Mouse (Mus musculus) gastrocnemius, postnatal 36 days (tissue): Measurements from ENCODE around the gene Epop. TPM values are rescaled to one million over a fixed set of nuclear protein-coding genes. Genes with fewer than 3 reads are reported as not detected.
A peak's percentile ranks its signal among the peaks of the same experiment; 100 is the strongest.

ENCODE experiments used
- DNase-seq, 2 experiments: peaks; one replicate each; pipeline ENCODE4 v3.0.0; 2022
- intact Hi-C: fragments of 180-260 bp; cut with DNase I; formaldehyde crosslinking; loops from one replicate; pipeline ENCODE4 v1.15.1; 2025
- long read RNA-seq, 2 experiments: library from polyadenylated mRNA; stranded (forward); transcript quantifications; one replicate each; pipeline ENCODE4 v2.0.0; 2021
- total RNA-seq, 2 experiments: library from RNA; stranded (reverse); gene quantifications; 2 replicates each; pipeline ENCODE4 v1.2.3; 2021

Gene Epop
- total RNA-seq: 1 to 10 TPM in 1 of 2 experiments, under 1 TPM in 1; 0.91 to 1.2 TPM
- long read RNA-seq, experiment 1: 0 reads
- long read RNA-seq, experiment 2, transcript Epop-201 (1 exons, 2,314 nt): major isoform, 7 of 7 reads
- long read RNA-seq, experiment 2, partial matches to known transcripts: 0 of 7 reads
- long read RNA-seq, experiment 2, other reads (novel, unspliced or antisense): 0 of 7 reads

GRCm38 (mm10) chr11:97629576-97629975 is at the start of gene Epop:
Epop (minus strand) TSS chr11:97629702.
- intact Hi-C loops: no loop called here
- DNase-seq: peak; percentile 71 to 81

DNA sequence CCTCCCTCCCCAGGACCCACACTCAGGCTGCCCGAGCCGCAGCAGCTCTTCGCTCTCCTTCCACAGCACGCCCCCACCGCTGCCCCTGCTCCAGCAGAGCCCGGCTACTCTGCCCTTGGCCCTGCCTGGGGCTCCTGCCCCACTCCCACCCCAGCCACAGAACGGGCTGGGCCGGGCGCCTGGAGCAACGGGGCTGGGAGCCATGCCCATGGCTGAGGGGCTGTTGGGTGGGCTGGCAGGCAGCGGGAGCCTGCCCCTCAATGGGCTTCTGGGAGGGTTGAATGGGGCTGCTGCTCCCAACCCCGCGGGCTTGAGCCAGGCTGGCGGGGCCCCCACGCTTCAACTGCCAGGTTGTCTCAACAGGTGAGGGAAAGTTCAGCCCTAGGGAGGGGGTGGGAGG is 48.8 kb upstream of the Epop start:
- DNase-seq: no peak
- intact Hi-C loops: no loop called here

DNA sequence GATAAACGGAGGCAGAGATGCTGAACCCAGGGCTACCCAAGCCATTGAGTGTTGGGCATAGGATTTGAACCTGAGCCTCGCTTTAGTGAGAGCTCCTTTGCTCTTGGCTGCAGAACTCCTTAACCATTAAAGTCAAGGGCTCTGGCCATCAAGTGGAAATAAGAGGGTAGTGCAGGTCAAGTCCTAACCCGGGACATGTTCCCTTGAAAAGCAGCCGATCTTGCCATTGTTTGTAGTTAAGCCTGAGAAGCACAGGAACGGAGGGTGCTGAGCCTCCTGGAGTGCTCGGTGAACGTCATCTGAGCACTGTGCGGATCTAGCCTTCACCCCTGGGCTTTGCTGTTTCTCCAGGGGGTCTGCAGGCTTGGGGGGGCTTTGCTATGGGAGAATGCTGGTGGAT is 48.3 kb upstream of the Epop start:
- intact Hi-C loops: no loop called here
- DNase-seq: no peak

DNA sequence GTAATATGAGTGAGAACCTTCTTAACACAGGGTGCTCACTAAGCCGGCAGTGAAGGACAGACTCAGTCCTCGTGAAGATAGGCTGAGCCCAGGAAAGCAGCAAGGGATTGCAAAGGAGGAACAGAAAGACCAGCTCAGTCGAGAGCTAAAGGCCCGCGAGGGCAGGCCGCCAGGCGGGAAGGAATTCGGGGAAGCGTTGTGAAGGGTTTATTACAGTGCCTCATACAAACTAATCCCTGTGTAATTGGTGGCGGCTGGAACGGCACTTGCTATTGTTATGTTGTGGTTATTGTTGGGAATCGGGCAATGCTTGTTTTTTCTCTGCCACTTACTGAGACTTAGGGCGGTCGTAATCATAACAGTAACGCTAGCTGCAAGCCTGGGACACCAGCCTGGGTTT is 47.9 kb upstream of the Epop start:
- DNase-seq: no peak

DNA sequence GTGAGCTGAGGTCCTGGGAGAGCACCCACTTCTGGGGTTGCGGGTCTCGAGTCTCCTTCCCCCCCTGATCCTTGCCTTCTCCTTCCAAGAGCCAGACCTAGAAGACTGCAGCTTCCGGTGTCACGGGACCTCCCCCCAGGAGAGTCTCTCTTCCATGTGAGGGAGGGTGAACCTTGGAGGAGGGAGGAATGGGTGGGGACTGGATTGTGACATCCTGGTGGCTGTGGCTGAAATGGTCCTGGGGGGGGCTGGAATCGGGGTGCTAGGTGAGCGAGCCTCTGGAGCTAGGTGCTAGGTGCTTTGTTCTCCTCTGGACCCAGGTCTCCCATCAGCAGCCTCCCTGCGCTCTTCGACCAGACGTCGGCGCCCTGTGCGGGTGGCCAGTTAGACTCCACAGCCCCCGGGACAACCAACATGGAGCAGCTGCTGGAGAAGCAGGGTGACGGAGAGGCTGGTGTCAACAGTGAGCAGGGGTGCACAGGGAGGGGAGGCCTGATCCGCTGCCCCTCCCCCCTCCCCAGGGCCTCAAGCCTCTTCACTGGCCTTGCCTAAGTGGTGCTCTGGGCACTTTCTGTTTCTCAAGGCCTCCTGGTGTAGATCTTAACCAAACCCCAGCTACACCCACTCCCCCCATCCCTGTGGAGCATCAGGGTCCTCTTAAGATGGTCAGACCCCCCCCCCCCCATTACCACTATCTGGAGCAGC is 46.7 kb upstream of the Epop start:
- intact Hi-C loops: no loop called here
- DNase-seq: no peak

More for the DNA sequence above, 47.9 kb upstream of the Epop start:
- intact Hi-C loops: no loop called here

- intact Hi-C loops: no loop called here
- no peak for DNase-seq
Measured at GRCm38 (mm10) chr11:97673148-97673547, 43.6 kb upstream of the Epop start.

GRCm38 (mm10) chr11:97671177-97671527 is 41.6 kb upstream of the Epop start:
- intact Hi-C loops: no loop called here
- no peak for DNase-seq

DNA sequence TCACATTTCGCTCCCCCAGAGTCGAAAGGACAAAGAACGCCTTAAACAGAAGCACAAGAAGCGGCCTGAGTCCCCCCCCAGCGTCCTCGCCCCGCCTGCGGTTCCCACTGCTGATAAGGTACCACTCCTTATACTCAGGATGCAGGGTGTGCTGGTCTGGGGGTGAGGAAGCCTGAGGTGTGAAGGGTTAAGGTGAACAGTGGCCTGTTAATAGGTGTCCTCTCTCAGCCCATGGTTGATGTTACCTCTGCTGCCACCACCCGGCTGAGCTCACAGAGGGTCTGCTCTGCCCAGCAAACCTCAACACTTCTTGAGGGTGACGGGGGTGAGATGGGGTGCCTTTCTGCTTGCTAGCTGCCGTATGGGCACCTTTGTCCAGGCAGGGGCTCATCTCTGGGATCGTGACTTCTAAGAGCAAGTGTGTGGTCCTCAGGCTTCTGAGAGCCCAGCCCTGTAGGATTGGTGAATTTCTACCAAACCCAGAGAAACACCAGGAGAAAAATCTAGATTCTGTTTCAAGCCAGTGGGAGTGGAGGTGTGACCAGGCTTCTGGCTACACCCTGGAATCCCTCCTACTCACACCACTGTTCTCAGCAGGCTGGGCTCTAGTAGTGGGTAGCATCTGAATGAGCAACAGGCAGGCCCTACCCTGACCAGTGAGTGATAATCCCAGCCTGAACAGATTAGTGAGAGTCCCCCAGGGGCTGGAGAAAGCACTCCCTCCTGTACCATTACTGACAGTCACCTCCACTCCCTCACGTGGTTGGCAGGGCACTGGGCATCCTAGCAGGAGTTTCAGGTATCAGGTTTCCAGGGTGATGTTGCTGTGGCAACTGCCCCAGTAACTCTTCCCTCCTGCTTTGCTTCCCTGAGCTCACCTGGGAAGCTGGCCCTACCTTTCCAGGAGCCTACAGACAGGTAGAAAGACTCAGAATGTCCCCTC is 41.0 kb upstream of the Epop start:
- intact Hi-C loops: no loop called here
- DNase-seq: no peak

GRCm38 (mm10) chr11:97669829-97670228 is 40.3 kb upstream of the Epop start:
- intact Hi-C loops: no loop called here
- peak in 1 of 2 experiments; percentile 54 for DNase-seq

DNA sequence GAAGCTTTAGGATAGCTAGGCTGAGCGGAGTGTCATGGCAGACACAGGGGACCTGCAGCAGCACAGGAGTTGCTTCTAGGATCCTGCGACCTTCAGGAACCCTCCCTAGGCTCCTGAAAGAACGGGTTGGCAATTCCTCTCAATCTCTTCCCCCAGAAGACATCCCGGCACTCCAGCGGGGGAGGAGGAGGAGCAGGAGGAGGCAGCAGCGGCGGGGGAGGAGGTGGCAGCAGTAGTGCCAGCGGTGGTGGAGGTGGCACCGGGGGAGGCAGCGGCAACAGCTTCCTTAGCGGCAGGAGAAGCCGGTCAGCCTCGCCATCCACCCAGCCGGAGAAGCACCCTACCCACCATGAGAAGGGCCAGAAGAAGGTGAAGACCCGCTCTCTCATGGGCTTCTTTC is 39.8 kb upstream of the Epop start:
- intact Hi-C loops: no loop called here
- DNase-seq: no peak

- intact Hi-C loops: no loop called here
- DNase-seq: no peak
Measured at GRCm38 (mm10) chr11:97668160-97668559, 38.7 kb upstream of the Epop start.

DNA sequence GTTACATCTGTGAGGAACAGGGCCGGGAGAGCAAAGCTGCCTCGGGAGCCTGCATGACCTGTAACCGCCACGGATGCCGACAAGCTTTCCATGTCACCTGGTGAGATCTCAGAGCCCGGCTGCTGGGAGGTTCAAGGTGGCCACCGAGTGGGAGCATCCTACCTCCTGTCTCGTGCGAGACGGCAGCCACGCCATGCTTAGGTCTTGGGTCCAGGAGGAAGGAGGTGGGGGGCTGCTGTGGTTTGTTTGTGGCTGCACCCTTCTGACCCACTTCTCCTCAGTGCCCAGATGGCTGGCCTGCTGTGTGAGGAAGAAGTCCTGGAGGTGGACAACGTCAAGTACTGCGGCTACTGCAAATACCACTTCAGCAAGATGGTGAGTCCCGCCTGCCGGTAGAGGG is 37.3 kb upstream of the Epop start:
- no peak for DNase-seq
- intact Hi-C loops: no loop called here

DNA sequence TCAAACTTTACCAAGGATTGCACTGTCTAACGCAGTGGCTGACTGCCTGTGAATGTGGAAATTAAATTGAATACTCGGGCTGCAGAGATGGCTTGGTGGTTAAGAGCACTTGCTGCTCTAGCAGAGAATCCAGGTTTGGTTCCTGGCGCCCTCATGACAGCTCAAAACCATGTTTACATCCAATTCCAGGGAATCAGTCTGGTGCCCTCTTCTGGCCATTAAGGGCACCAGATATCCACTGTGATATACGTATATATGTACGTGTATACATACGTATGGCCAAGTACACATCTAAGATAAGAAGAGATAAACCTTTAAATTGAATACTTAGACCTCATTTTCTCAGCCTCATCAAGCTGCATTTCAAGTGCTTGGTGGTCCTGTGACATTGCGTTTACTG is 36.7 kb upstream of the Epop start:
- intact Hi-C loops: no loop called here
- no peak for DNase-seq

GRCm38 (mm10) chr11:97665431-97665830 is 35.9 kb upstream of the Epop start:
- DNase-seq: no peak
- intact Hi-C loops: loop anchor here (2.0 kb wide), 1 partner anchor 19 kb away; the partner anchor contains the start of gene Cisd3

DNA sequence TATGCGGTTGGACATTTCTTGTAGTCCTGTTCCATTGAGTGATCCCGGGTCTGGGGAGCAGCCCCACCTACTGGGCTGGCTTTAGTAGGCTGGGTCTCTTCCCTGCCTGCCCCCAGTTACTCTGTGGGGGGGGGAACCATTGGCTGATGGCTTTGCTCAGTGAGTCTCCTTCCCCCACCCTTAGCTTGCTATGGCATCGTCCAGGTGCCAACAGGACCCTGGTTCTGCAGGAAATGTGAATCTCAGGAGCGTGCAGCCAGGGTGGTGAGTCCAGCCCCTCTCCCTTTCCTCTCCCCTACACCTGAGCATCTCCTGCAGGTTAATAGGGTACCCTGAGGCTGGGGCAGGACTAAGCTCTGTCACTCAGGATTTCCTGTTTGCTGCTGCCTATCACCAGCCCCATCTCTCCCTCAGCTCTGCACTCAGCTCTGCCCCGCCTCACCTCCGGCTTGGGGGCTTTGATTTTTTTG is 35.3 kb upstream of the Epop start:
- intact Hi-C loops: loop anchor here (2.0 kb wide), 1 partner anchor 20 kb away; the partner anchor contains the start of gene Cisd3
- DNase-seq: peak in 1 of 2 experiments; percentile 4

DNA sequence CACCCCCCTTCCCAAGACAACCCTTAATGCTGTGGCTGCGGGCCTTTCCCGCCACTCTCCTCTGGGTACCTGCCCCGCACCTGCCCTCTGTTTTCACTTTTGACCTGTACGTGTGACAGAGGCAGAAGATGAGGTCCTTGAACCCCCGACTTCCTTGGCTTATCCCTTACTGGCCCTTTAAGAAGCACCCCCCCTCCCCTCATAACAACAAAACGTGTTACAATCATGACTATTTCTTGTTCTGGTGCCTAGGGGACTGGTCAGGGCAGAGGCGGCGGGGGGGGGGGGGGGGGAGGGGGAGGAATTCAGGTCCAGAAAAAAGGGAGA is 34.8 kb upstream of the Epop start:
- intact Hi-C loops: loop anchor here (2.0 kb wide), 1 partner anchor 20 kb away; the partner anchor contains the start of gene Cisd3
- DNase-seq: no peak

GRCm38 (mm10) chr11:97663528-97664338 is 34.2 kb upstream of the Epop start:
- intact Hi-C loops: loop anchor here (2.0 kb wide), 1 partner anchor 21 kb away; the partner anchor contains the start of gene Cisd3

GRCm38 (mm10) chr11:97662893-97663527 is 33.5 kb upstream of the Epop start, which contains the start of gene Mllt6:
Mllt6 (plus strand) TSS chr11:97663414.
- peak; percentile 62 to 75 for DNase-seq
- intact Hi-C loops: no loop called here

More at GRCm38 (mm10) chr11:97663528-97664338, 34.2 kb upstream of the Epop start:
- DNase-seq: peak in 1 of 2 experiments; percentile 49

GRCm38 (mm10) chr11:97662207-97662892 is 32.8 kb upstream of the Epop start:
- intact Hi-C loops: no loop called here
- DNase-seq: no peak
